Mouse (Mus musculus) G1E (cell line): ENCODE measurements around the gene Polr2g. TPM values are rescaled to one million over a fixed set of nuclear protein-coding genes. Genes with fewer than 3 reads are reported as not detected.
"Not testable (repeated sequence)": the region's sequence is repeated elsewhere in the genome, so short reads cannot be mapped to it uniquely, and the experiment has no call there.

Source experiments
- ATAC-seq: 2 replicates; pipeline ENCODE4 v1.8.0; 2016; ENCODE audit warnings: mild to moderate bottlenecking; ENCODE audit not compliant: insufficient number of reproducible peaks, poor library complexity, low FRiP score, severe bottlenecking; ENCODE audit errors: extremely low read depth
- DNase-seq: peaks from one replicate; pipeline ENCODE4 v3.0.0; 2012; ENCODE audit warnings: low spot score
- H3K27me3 ChIP-seq: 2 replicates; pipeline ENCODE4 v1.6.1; 2012; ENCODE audit warnings: mild to moderate bottlenecking, low read length, inconsistent platforms; ENCODE audit not compliant: insufficient read depth
- H3K36me3 ChIP-seq: replicated peaks from 2 replicates; pipeline ENCODE3; 2012; ENCODE audit warnings: mild to moderate bottlenecking, inconsistent platforms
- H3K4me1 ChIP-seq: 2 replicates; pipeline ENCODE4 v1.6.1; 2012; ENCODE audit warnings: low read depth, low read length, inconsistent platforms, mixed read lengths; ENCODE audit not compliant: insufficient read depth
- H3K4me3 ChIP-seq: 2 replicates; pipeline ENCODE4 v1.5.1; 2012; ENCODE audit warnings: low read depth, mild to moderate bottlenecking, inconsistent platforms, low read length, moderate library complexity, mixed read lengths
- H3K9me3 ChIP-seq: replicated peaks from 2 replicates; pipeline ENCODE4 v1.6.1; 2012; ENCODE audit warnings: inconsistent platforms
- CTCF ChIP-seq: IDR thresholded peaks from 2 replicates; pipeline ENCODE4 v1.5.1; 2012; ENCODE audit warnings: low read depth, low read length, inconsistent platforms, mixed read lengths
- GATA1 ChIP-seq: IDR thresholded peaks from 2 replicates; pipeline ENCODE4 v1.6.1; 2012; ENCODE audit warnings: borderline replicate concordance, low read length, inconsistent platforms, mixed read lengths
- GATA2 ChIP-seq: IDR thresholded peaks from 2 replicates; pipeline ENCODE4 v1.6.1; 2012; ENCODE audit warnings: low read depth, low read length, inconsistent platforms, borderline replicate concordance
- POLR2AphosphoS5 ChIP-seq: IDR thresholded peaks from 2 replicates; pipeline ENCODE4 v1.6.1; 2012; ENCODE audit warnings: low read depth, low read length, inconsistent platforms; ENCODE audit not compliant: insufficient replicate concordance
- TAL1 ChIP-seq: conservative IDR thresholded peaks from 2 replicates; pipeline ENCODE4 v1.6.1; 2012; ENCODE audit warnings: low read depth, low read length, inconsistent platforms, mixed read lengths
- polyA plus RNA-seq: library from polyadenylated mRNA; stranded (reverse); fragments of >175 nt; gene quantifications from 2 replicates; pipeline ENCODE4 v1.2.3, GENCODE M21; 2012
- total RNA-seq, 2 experiments: library from RNA; stranded (forward) in 1 of 2; stranded (reverse) in 1 of 2; fragments of 200-1000 nt in 1 of 2; fragments of >200 nt in 1 of 2; fragmentation: Nextera tagmentation in 1 of 2; gene quantifications; 2 replicates each; pipeline ENCODE4 v1.2.3; 2014 to 2017

The Polr2g gene
- total and polyA plus RNA-seq, 3 experiments: 9.8 to 122 (median 112) TPM

DNA sequence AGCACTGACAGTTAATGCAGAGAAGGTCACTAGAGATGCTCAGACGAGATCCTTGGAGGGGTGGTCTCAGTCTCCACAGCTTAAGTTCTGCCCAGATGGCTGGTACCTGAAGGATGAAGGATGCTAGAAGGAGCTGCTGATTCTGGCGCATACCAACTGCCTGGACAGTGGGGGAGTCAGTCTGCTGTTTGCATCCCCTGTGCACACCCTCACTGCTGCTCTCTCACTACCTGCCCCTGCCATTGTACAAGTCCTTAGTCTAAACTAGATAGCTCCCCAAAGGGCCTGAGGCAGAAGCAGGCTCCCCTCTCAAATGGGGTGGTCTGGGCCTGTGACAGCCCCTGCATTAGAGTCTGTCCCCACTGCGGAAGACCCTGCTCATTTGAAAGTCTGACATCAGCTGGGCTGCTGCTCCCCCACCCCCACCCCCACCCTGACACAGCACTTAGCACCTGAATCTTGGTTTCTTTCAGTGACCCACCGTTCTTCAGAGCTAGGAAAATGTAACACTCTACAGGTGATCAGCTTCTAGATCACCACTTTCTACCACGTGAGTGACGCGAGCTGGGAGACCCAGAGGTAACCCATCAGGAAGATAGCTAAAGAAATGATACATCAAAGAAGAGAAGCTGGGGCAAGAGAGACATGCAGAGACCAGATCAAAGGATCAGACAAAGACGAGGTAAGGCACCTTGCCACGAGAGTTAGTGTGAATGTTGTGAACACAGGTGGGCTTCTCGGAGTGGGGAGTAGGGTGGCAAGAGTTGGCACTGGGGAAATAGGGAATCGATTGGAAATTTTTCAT, 40.9 kb upstream of the Polr2g start, which contains the start of gene Gng3:
TSS of gene Gng3 (minus strand) at position 92 of the 805 bp plus-strand sequence.
- no peak for DNase-seq
- Histone ChIP-seq H3K36me3 (peaks cover 95% of the 10 kb centered on the region), H3K4me1 (peaks cover 3% of the 10 kb centered on the region; the same call in 1 of the 2 replicates)

DNA sequence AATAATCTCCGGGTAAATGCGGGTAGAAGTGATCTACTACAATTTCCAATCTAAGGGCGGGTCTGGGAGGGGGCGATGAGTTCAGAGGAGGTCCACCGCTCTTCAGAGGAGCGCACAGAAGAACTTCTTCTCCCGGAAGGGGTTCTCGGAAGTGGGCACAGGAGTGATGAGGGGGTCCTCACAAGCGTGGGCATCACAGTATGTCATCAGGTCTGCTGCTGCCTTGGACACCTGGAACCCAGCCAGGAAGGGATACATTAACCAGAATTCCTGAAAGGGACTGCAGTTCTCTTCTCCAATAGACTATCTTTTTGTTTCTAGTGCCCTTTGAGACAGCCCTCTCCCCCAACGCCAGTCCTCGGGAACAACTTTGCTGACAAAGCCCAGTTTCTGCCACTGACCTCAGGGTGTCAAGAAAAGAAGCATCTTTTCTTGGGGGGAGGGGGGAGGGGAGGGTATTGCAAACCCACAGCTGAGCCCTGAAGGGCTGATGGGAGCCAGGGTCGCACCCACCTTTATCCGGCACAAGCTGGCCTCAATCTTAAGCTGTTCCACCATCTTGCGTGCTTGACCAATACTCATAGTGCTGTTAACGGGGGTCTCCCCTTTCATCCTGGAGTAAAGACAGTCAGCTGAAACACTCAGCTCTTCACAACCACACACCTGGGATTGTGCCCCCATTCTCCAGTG, 39.8 kb upstream of the Polr2g start:
- Histone ChIP-seq H3K9me3 (no peaks in the 10 kb centered on the region), H3K36me3 (peaks cover 96% of the 10 kb centered on the region), H3K4me1 (peaks cover 3% of the 10 kb centered on the region; the same call in 1 of the 2 replicates), H3K4me3 (no peak overlapping the region), H3K27me3 (no peaks in the 10 kb centered on the region)
- DNase-seq: no peak
- TF ChIP-seq GATA2 (no peak), POLR2AphosphoS5 (no peak), TAL1 (no peak), GATA1 (no peak), CTCF (no peak)
- ATAC-seq: no peak

More for the DNA sequence above, 40.9 kb upstream of the Polr2g start, which contains the start of gene Gng3:
- no peak for TF ChIP-seq CTCF
- Histone ChIP-seq H3K9me3 (no peaks in the 10 kb centered on the region), H3K27me3 (no peaks in the 10 kb centered on the region), H3K4me3 (no peak within 1 kb of the TSS)
- ATAC-seq: no peak

DNA sequence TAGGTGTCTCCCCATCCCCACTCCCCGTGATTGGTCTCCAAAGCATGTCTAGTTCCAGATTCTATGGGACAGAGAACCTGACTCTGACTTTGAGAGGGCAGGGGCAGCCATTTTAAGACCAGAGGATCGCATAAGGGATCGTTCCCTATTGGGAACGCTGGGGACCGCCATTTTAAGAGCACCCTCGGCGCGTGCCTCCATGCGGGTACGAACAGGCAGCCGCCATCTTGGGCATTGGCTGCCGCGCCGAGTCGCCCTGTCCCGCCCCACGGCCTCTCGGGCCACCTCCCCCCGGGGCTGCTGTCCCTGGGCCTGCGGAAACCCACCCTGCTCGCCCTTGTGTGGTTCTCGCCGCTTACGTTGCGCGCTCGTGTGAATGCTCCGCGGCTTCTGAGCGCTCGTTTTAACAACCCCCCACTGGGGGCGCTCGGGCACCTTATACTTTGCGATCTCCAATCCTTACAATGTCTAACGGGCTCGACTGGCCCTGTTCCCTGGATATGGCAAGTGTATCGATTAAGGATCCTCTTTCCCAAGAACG, 38.9 kb upstream of the Polr2g start, which contains the start of gene Bscl2:
TSS of gene Bscl2 (plus strand) at position 217 of the 541 bp plus-strand sequence.
- no peak for ATAC-seq
- no peaks in the 10 kb centered on the region for H3K9me3 ChIP-seq
- no peak for DNase-seq
- peaks cover 97% of the 10 kb centered on the region for H3K36me3 ChIP-seq
- no peaks in the 10 kb centered on the region for H3K27me3 ChIP-seq
- peaks cover 6% of the 10 kb centered on the region; the same call in 1 of the 2 replicates for H3K4me1 ChIP-seq
- no peak for TF ChIP-seq POLR2AphosphoS5
- no peak within 1 kb of the TSS for H3K4me3 ChIP-seq

DNA sequence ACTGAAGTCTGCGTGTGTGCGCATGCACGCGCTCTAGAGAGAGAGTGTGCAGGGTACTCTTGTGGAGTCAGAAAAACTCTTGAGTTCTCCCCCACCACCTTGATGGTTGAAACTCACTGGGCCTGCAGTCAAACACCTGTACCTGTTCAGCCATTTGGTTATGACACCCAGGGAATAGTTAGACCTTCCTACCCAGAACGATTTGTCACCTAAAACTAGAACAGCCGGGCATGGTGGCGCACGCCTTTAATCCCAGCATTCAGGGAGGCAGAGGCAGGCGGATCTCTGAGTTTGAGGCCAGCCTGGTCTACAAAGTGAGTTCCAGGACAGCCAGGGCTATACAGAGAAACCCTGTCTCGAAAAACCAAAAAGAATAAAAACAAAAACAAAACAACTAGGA, 38.0 kb upstream of the Polr2g start:
- DNase-seq, H3K27me3 ChIP-seq, H3K4me3 ChIP-seq, H3K4me1 ChIP-seq, H3K9me3 ChIP-seq, ATAC-seq: not testable (repeated sequence)
- peaks cover 98% of the 10 kb centered on the region for H3K36me3 ChIP-seq

DNA sequence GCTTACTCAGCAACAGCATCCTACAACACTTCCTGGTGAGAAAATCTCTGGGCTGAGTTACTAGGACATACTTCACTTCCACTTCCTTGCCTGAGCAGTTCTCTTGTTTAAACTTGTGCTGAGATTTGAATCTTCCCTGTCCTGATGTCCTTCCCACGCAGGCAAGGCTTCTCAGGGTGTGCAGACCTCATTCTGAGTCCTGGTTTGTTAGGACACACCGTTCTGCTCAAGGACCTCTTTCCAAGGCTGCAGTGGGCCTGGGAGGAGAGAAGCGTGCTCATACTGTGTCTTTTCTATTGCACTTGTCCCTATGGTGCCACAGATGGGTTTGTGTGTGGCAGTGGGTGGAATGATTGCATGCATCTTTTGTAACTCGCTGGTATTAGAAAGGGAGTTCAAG, 34.6 kb upstream of the Polr2g start:
- Histone ChIP-seq H3K9me3 (no peaks in the 10 kb centered on the region), H3K4me1 (peaks cover 10% of the 10 kb centered on the region), H3K36me3 (peaks cover 99% of the 10 kb centered on the region), H3K4me3 (no peak overlapping the region), H3K27me3 (no peaks in the 10 kb centered on the region)
- DNase-seq (no peak), ATAC-seq (no peak)
- no peak for TF ChIP-seq CTCF
- no peak for TF ChIP-seq GATA2
- TF ChIP-seq GATA1: no peak
- TF ChIP-seq POLR2AphosphoS5: no peak

DNA sequence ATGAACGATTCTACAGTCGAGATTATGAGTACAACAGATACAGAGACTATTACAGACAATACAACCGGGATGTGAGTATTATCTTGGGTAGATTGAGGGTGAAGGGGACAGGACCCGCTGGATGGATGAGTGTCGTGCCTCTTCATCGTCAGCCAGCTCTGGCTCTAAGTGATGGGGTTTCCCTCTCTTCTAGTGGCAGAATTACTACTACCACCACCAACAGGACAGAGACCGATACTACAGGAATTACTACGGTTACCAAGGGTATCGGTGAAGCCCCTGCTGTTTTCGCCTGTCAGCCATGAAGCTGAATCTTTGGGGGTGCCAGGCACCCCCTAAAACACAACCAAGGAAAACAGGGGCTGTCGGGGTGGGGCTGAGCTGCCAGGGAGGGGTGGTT, 32.9 kb upstream of the Polr2g start:
- Histone ChIP-seq H3K36me3 (peaks cover 99% of the 10 kb centered on the region), H3K4me3 (no peak overlapping the region), H3K27me3 (no peaks in the 10 kb centered on the region), H3K9me3 (no peaks in the 10 kb centered on the region), H3K4me1 (peaks cover 17% of the 10 kb centered on the region)
- DNase-seq (no peak), ATAC-seq (no peak)
- TF ChIP-seq CTCF (no peak), GATA2 (no peak), POLR2AphosphoS5 (no peak), TAL1 (no peak), GATA1 (no peak)
